Mouse (Mus musculus): ENCODE results near the gene Dbndd1. TPM values are rescaled to one million over a fixed set of nuclear protein-coding genes. Genes with fewer than 3 reads are reported as not detected.
"Not testable (repeated sequence)": the region's sequence is repeated elsewhere in the genome, so short reads cannot be mapped to it uniquely, and the experiment has no call there.

Dbndd1 gene
- total RNA-seq, 1 experiment = 1.4 TPM

GRCm38 (mm10) chr8:123527720-123528489 lies 12.6 kb upstream of the Dbndd1 start:
- H3K4me3 ChIP-seq (ENCODE audit: insufficient read depth in 1 of 2, low read depth in 1 of 2, low read length in 2 of 2, poor library complexity in 1 of 2, severe bottlenecking in 1 of 2) = no peak overlapping the region
- peaks cover 37% of the 10 kb centered on the region for H3K36me3 ChIP-seq (ENCODE audit: control insufficient read depth, insufficient read depth, low read length, poor library complexity, severe bottlenecking)
- no peaks in the 10 kb centered on the region for H3K9me3 ChIP-seq (ENCODE audit: control insufficient read depth, insufficient read depth, low read depth, low read length)
- in situ Hi-C loops (cut with MboI; ENCODE audit: low sequenced_read_pairs in 2 of 2, unreplicated experiment in 2 of 2) = no loop called here
- no peak for DNase-seq (ENCODE audit: low read depth, low spot score)
- H3K4me1 ChIP-seq (ENCODE audit: control insufficient read depth in 2 of 2, insufficient read depth in 2 of 2, low read length in 2 of 2, poor library complexity in 1 of 2) = peaks cover 0 to 3% of the 10 kb centered on the region in 2 experiments; a peak in 1 of 4 replicates
- TF ChIP-seq ZC3H11A (IDR thresholded peaks at IDR 0.05; ENCODE audit: borderline replicate concordance, low read depth, low read length) (no peak), ZNF384 (IDR thresholded peaks at IDR 0.05; ENCODE audit: low read depth, low read length) (no peak)
- H3K9ac ChIP-seq (ENCODE audit: insufficient read depth, low read depth, low read length, poor library complexity, severe bottlenecking) = no peak overlapping the region
- no peak overlapping the region for H3K27ac ChIP-seq (ENCODE audit: insufficient read depth, low read depth, low read length, poor library complexity, severe bottlenecking)

GRCm38 (mm10) chr8:123520048-123520447 lies 4.8 kb upstream of the Dbndd1 start:
- DNase-seq (ENCODE audit: low read depth, low spot score); H3K4me1 ChIP-seq (ENCODE audit: control insufficient read depth in 2 of 2, insufficient read depth in 2 of 2, low read length in 2 of 2, poor library complexity in 1 of 2); H3K4me3 ChIP-seq (ENCODE audit: insufficient read depth in 1 of 2, low read depth in 1 of 2, low read length in 2 of 2, poor library complexity in 1 of 2, severe bottlenecking in 1 of 2); H3K9ac ChIP-seq (ENCODE audit: insufficient read depth, low read depth, low read length, poor library complexity, severe bottlenecking); H3K27ac ChIP-seq (ENCODE audit: insufficient read depth, low read depth, low read length, poor library complexity, severe bottlenecking); in situ Hi-C loops (cut with MboI; ENCODE audit: low sequenced_read_pairs in 2 of 2, unreplicated experiment in 2 of 2); H3K9me3 ChIP-seq (ENCODE audit: control insufficient read depth, insufficient read depth, low read depth, low read length): not testable (repeated sequence)
- peaks cover 11% of the 10 kb centered on the region; the same call in 1 of the 2 replicates for H3K36me3 ChIP-seq (ENCODE audit: control insufficient read depth, insufficient read depth, low read length, poor library complexity, severe bottlenecking)

- TF ChIP-seq CHD2 (IDR thresholded peaks at IDR 0.05; ENCODE audit: low read depth, low read length) = peak; percentile 69; the same call in 1 of the 2 replicates
- TF ChIP-seq HCFC1 (IDR thresholded peaks at IDR 0.05; ENCODE audit: borderline replicate concordance, insufficient read depth, low read length) = no peak
- Histone ChIP-seq H3K9me3 (ENCODE audit: control insufficient read depth, insufficient read depth, low read depth, low read length) (no peaks in the 10 kb centered on the region), H3K27ac (ENCODE audit: insufficient read depth, low read depth, low read length, poor library complexity, severe bottlenecking) (no peak within 1 kb of the TSS), H3K36me3 (ENCODE audit: control insufficient read depth, insufficient read depth, low read length, poor library complexity, severe bottlenecking) (peaks cover 8% of the 10 kb centered on the region; the same call in 1 of the 2 replicates), H3K4me1 (ENCODE audit: control insufficient read depth in 2 of 2, insufficient read depth in 2 of 2, low read length in 2 of 2, poor library complexity in 1 of 2) (peaks cover 0 to 3% of the 10 kb centered on the region in 2 experiments; a peak in 2 of 4 replicates), H3K4me3 (ENCODE audit: insufficient read depth in 1 of 2, low read depth in 1 of 2, low read length in 2 of 2, poor library complexity in 1 of 2, severe bottlenecking in 1 of 2) (peak within 1 kb of the TSS; percentile 76 to 90), H3K9ac (ENCODE audit: insufficient read depth, low read depth, low read length, poor library complexity, severe bottlenecking) (peak within 1 kb of the TSS; percentile 83)
- DNase-seq (ENCODE audit: low read depth, low spot score) = peak; percentile 93
- in situ Hi-C loops (cut with MboI; ENCODE audit: low sequenced_read_pairs in 2 of 2, unreplicated experiment in 2 of 2) = no loop called here
These were observed 3.4 kb upstream of the Dbndd1 start, which contains the start of gene Gas8 for GRCm38 (mm10) chr8:123518667-123519066. Gene Gas8, plus strand, starts transcription at chr8:123518834.

DNA sequence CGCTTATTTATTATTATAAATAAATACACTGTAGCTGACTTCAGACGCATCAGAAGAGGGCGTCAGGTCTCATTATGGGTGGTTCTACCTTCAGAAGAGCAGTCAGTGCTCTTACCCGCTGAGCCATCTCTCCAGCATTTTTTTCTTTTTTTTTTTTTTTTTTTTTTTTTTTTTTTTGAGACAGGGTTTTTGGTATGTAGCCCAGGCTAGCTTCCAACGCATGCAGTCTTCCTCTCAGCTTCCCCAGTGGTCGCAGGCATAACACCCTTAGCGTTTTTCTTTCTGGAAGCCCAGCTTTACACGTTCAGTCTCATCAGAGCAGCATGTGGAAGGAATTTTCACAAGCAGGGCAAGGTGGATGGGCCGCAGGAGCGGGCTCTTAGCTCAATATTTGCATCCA lies 2.9 kb upstream of the Dbndd1 start:
- DNase-seq (ENCODE audit: low read depth, low spot score) = no peak
- Histone ChIP-seq H3K4me1 (ENCODE audit: control insufficient read depth in 2 of 2, insufficient read depth in 2 of 2, low read length in 2 of 2, poor library complexity in 1 of 2) (peaks cover 0 to 3% of the 10 kb centered on the region in 2 experiments; a peak in 2 of 4 replicates), H3K9me3 (ENCODE audit: control insufficient read depth, insufficient read depth, low read depth, low read length) (no peaks in the 10 kb centered on the region), H3K36me3 (ENCODE audit: control insufficient read depth, insufficient read depth, low read length, poor library complexity, severe bottlenecking) (peaks cover 7% of the 10 kb centered on the region; the same call in 1 of the 2 replicates), H3K9ac (ENCODE audit: insufficient read depth, low read depth, low read length, poor library complexity, severe bottlenecking) (no peak overlapping the region), H3K4me3 (ENCODE audit: insufficient read depth in 1 of 2, low read depth in 1 of 2, low read length in 2 of 2, poor library complexity in 1 of 2, severe bottlenecking in 1 of 2) (peak overlapping the region in 1 of 2 experiments; percentile 23; a peak in 1 of 4 replicates), H3K27ac (ENCODE audit: insufficient read depth, low read depth, low read length, poor library complexity, severe bottlenecking) (no peak overlapping the region)
- TF ChIP-seq ZNF384 (IDR thresholded peaks at IDR 0.05; ENCODE audit: low read depth, low read length) (peak; percentile 52; the same call in 1 of the 2 replicates), ZC3H11A (IDR thresholded peaks at IDR 0.05; ENCODE audit: borderline replicate concordance, low read depth, low read length) (no peak), CHD2 (IDR thresholded peaks at IDR 0.05; ENCODE audit: low read depth, low read length) (no peak)
- in situ Hi-C loops (cut with MboI; ENCODE audit: low sequenced_read_pairs in 2 of 2, unreplicated experiment in 2 of 2) = no loop called here

DNA sequence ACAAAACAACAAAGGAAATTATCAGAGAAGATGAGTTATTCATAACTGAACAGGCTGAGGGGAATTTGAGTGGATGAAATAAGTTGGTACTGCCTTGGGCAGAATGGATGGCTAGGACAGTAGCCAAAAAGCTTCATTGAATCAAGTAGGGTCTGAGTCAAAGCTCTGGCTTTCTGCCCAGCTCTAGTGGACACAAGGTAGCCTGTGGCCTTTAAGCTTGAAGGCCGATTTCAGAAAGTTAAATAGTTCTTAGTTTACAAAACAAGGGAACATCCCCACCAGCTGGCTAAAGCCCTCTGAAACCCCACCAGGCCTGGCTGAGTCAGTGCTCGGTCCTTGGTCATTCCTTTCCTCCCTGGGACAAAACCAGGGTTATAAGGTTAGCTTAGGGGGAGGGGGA lies 1.3 kb upstream of the Dbndd1 start:
- Histone ChIP-seq H3K4me3 (ENCODE audit: insufficient read depth in 1 of 2, low read depth in 1 of 2, low read length in 2 of 2, poor library complexity in 1 of 2, severe bottlenecking in 1 of 2) (no peak overlapping the region), H3K4me1 (ENCODE audit: control insufficient read depth in 2 of 2, insufficient read depth in 2 of 2, low read length in 2 of 2, poor library complexity in 1 of 2) (peaks cover 0 to 3% of the 10 kb centered on the region in 2 experiments; a peak in 2 of 4 replicates), H3K27ac (ENCODE audit: insufficient read depth, low read depth, low read length, poor library complexity, severe bottlenecking) (no peak overlapping the region), H3K9ac (ENCODE audit: insufficient read depth, low read depth, low read length, poor library complexity, severe bottlenecking) (no peak overlapping the region), H3K9me3 (ENCODE audit: control insufficient read depth, insufficient read depth, low read depth, low read length) (no peaks in the 10 kb centered on the region), H3K36me3 (ENCODE audit: control insufficient read depth, insufficient read depth, low read length, poor library complexity, severe bottlenecking) (peaks cover 3% of the 10 kb centered on the region; the same call in 1 of the 2 replicates)
- TF ChIP-seq ZNF384 (IDR thresholded peaks at IDR 0.05; ENCODE audit: low read depth, low read length) (no peak), HCFC1 (IDR thresholded peaks at IDR 0.05; ENCODE audit: borderline replicate concordance, insufficient read depth, low read length) (no peak), ZC3H11A (IDR thresholded peaks at IDR 0.05; ENCODE audit: borderline replicate concordance, low read depth, low read length) (no peak), CHD2 (IDR thresholded peaks at IDR 0.05; ENCODE audit: low read depth, low read length) (no peak), MAFK (IDR thresholded peaks at IDR 0.05; ENCODE audit: insufficient read depth, low read depth, low read length) (no peak)
- in situ Hi-C loops (cut with MboI; ENCODE audit: low sequenced_read_pairs in 2 of 2, unreplicated experiment in 2 of 2) = no loop called here
- no peak for DNase-seq (ENCODE audit: low read depth, low spot score)
